ENCODE assay signal across 15 mouse cellular contexts in genomic region chr1:135195907-135196440, GRCm38 (mm10). TPM values are rescaled to one million over a fixed set of nuclear protein-coding genes. Genes with fewer than 3 reads are reported as not detected.
DNase-seq lines count a peak whose midpoint lies in the region; ATAC-seq lines count a peak whose summit lies in the region.
"Had no signal": no experiment of that assay in that cellular context is flagged by ENCODE, and none has a peak within 500 bp of the region (broad histone marks: within the 10 kb centered on the region; RNA-seq: fewer than 3 reads in every experiment).

No protein-coding gene starts in this region.

- H3K4me2 ChIP-seq in midbrain, embryonic 15.5 days = no peak overlapping the region
- H3K4me2 ChIP-seq: forebrain, embryonic 12.5 days; hindbrain, embryonic 14.5 days; neural tube, embryonic 12.5 days had no signal

- no peak overlapping the region for H3K4me3 ChIP-seq in embryonic facial prominence, embryonic 10.5 days
- no peak overlapping the region for H3K4me3 ChIP-seq in midbrain, embryonic 15.5 days
- H3K4me3 ChIP-seq: forebrain, embryonic 12.5 days; neural tube, embryonic 12.5 days had no signal

- H3K9me3 ChIP-seq in embryonic facial prominence, embryonic 10.5 days = no peaks in the 10 kb centered on the region
- no peaks in the 10 kb centered on the region for H3K9me3 ChIP-seq in midbrain, embryonic 15.5 days
- H3K9me3 ChIP-seq: forebrain, embryonic 12.5 days; neural tube, embryonic 12.5 days had no signal

- no peaks in the 10 kb centered on the region for H3K27me3 ChIP-seq in embryonic facial prominence, embryonic 10.5 days (replicated peaks; ENCODE audit: low read depth, poor library complexity, severe bottlenecking)
- no peaks in the 10 kb centered on the region for H3K27me3 ChIP-seq in midbrain, embryonic 15.5 days (replicated peaks)
- H3K27me3 ChIP-seq: forebrain, embryonic 12.5 days; neural tube, embryonic 12.5 days had no signal

- peak; percentile 67 for DNase-seq in adrenal gland, postnatal 10 days
- no peak for DNase-seq in adrenal gland, adult 8-10 months
- DNase-seq in kidney, postnatal 36 days = peak; percentile 47 to 50
- no peak for DNase-seq in kidney, postnatal 4 days
- no peak for DNase-seq in embryonic facial prominence, embryonic 10.5 days (ENCODE audit: low spot score)
- DNase-seq in heart, postnatal 4 days = peak; percentile 42
- no peak for DNase-seq in retina, embryonic 14.5 days (ENCODE audit: low spot score)
- DNase-seq: layer of hippocampus, adult 9-11 months; liver; right cerebral cortex, postnatal 4 days had no signal

- H3K9ac ChIP-seq in midbrain, embryonic 15.5 days = no peak overlapping the region
- H3K9ac ChIP-seq: forebrain, embryonic 12.5 days; hindbrain, embryonic 14.5 days; neural tube, embryonic 12.5 days had no signal

- peaks cover 22% of the 10 kb centered on the region for H3K4me1 ChIP-seq in embryonic facial prominence, embryonic 10.5 days
- H3K4me1 ChIP-seq in midbrain, embryonic 15.5 days = peaks cover 7% of the 10 kb centered on the region

- no peak for ATAC-seq in midbrain, embryonic 15.5 days (replicated peaks)

- WGBS in embryonic facial prominence, embryonic 10.5 days = 88% methylated on average over 6 of the region's 6 CpGs
- WGBS in midbrain, embryonic 15.5 days = 85% methylated on average over 6 of the region's 6 CpGs

- H3K36me3 ChIP-seq in embryonic facial prominence, embryonic 10.5 days (replicated peaks) = no peaks in the 10 kb centered on the region
- H3K36me3 ChIP-seq in midbrain, embryonic 15.5 days (replicated peaks) = no peaks in the 10 kb centered on the region
- H3K36me3 ChIP-seq: forebrain, embryonic 12.5 days; neural tube, embryonic 12.5 days had no signal

- peak overlapping the region; percentile 51; the same call in 1 of the 2 replicates for H3K27ac ChIP-seq in embryonic facial prominence, embryonic 10.5 days (replicated peaks)
- no peak overlapping the region for H3K27ac ChIP-seq in midbrain, embryonic 15.5 days
- H3K27ac ChIP-seq: forebrain, embryonic 12.5 days; hindbrain, embryonic 14.5 days; neural tube, embryonic 12.5 days had no signal

RNA-seq across cellular contexts. Expression of gene Gpr37l1, which starts 28.5 kb away (rescaled TPM):
- 1 to 10 TPM; 1.3 to 2.8 TPM for total RNA-seq in adrenal gland, postnatal 10 days (2021)
- 1 to 10 TPM in 3 of 4 experiments, under 1 TPM in 1; 0.80 to 1.9 (median 1.3) TPM for total RNA-seq in adrenal gland, adult 8-10 months (2022)
- polyA plus RNA-seq in embryonic facial prominence, embryonic 10.5 days (2016; fragmentation: Nextera tagmentation; extraction: Ambion mirVana) = not detected in 2 replicates
- total RNA-seq in heart, postnatal 4 days (2021) = under 1 TPM in 1 of 2 experiments, not detected in 1; 0.18 TPM
- polyA plus RNA-seq in midbrain, embryonic 15.5 days (2015; fragmentation: Nextera tagmentation; extraction: Ambion mirVana) = 0.87 and 1.2 TPM in 2 replicates
- total RNA-seq: megakaryocyte, adult 5-6 weeks had no signal
- polyA plus RNA-seq: forebrain, embryonic 12.5 days had no signal

RNA-seq across cellular contexts. Expression of gene Arl8a, which starts 49.4 kb away (rescaled TPM):
- 10 to 100 TPM; 49.2 to 57.7 TPM for total RNA-seq in adrenal gland, postnatal 10 days (2021)
- total RNA-seq in adrenal gland, adult 8-10 months (2022) = 10 to 100 TPM; 57.5 to 77.4 (median 68.5) TPM
- 48.3 and 50.3 TPM in 2 replicates for polyA plus RNA-seq in embryonic facial prominence, embryonic 10.5 days (2016; fragmentation: Nextera tagmentation; extraction: Ambion mirVana)
- total RNA-seq in heart, postnatal 4 days (2021) = 10 to 100 TPM; 33.5 to 36.8 TPM
- 401 and 406 TPM in 2 replicates for polyA plus RNA-seq in midbrain, embryonic 15.5 days (2015; fragmentation: Nextera tagmentation; extraction: Ambion mirVana)

Comparison
In these comparisons a context has a peak if more than half of its experiments do, and no peak if none do; other contexts are left out.
1. DNase-seq: peak in adrenal gland, postnatal 10 days (single experiment), kidney, postnatal 36 days (2 of 2) and heart, postnatal 4 days (single experiment); none in adrenal gland, adult 8-10 months (single experiment), kidney, postnatal 4 days (0 of 2), embryonic facial prominence, embryonic 10.5 days (single experiment) and retina, embryonic 14.5 days (single experiment).